Mouse (Mus musculus): Measurements from ENCODE around the gene Pfas.
A peak's percentile ranks its signal among the peaks of the same experiment; 100 is the strongest.
"Not testable (repeated sequence)": the region's sequence is repeated elsewhere in the genome, so short reads cannot be mapped to it uniquely, and the experiment has no call there.

Gene Pfas

GRCm38 (mm10) chr11:69015644-69016441, 7.6 kb upstream of the Pfas start, which contains the start of gene Ctc1:
Gene Ctc1 (plus strand): TSS chr11:69015911.
- peak; percentile 86 to 90 for DNase-seq (ENCODE audit: low read depth in 2 of 2, low spot score in 2 of 2)

DNA sequence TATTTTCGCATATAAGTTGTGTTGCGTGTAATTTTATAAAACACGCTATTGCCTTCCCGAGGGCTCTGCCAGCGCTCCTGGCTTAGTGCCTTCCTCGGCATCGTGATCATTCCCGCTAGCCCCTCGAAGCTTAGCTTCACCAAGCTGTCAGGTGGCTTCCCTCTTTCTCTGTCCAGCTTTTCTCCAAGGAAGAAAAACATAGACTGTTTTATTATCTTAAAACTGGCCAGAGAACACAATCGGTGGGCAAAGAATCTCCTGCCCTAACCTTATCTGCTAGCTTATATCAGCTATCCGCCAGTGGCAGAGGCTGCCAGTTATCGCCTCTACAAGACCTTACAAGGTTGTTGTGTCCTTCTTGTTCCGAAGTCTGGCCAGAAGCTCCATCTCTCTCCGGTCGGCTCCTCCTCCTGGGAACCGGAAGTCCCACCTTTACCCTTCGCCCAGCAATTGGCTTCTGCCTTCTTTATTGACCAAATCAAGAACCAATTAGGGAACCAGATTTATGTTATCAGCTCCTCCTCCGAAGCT, 3.9 kb upstream of the Pfas start:
- peak; percentile 68 to 74 for DNase-seq (ENCODE audit: low read depth in 2 of 2, low spot score in 2 of 2)

DNA sequence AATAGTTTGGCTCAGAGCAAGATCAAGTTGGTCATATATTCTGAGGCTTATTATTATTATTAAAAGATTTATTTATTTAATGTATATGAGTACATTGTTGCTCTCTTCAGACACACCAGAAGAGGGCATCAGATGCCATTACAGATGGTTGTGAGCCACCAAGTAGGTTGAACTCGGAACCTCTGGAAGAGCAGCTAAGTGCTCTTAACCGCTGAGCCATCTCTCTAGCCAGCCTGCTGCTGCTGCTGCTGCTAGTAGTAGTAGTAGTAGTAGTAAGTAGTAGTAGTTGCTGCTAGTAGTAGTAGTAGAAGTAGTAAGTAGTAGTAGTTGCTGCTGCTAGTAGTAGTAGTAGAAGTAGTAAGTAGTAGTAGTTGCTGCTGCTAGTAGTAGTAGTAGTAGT, 3.2 kb upstream of the Pfas start:
- not testable (repeated sequence) for DNase-seq (ENCODE audit: low read depth in 2 of 2, low spot score in 2 of 2)

GRCm38 (mm10) chr11:69010400-69011323, 2.4 kb upstream of the Pfas start:
- DNase-seq (ENCODE audit: low read depth in 2 of 2, low spot score in 2 of 2) = no peak

- DNase-seq (ENCODE audit: low read depth in 2 of 2, low spot score in 2 of 2) = no peak
Observed at GRCm38 (mm10) chr11:69009508-69009907, 1.2 kb upstream of the Pfas start.

DNA sequence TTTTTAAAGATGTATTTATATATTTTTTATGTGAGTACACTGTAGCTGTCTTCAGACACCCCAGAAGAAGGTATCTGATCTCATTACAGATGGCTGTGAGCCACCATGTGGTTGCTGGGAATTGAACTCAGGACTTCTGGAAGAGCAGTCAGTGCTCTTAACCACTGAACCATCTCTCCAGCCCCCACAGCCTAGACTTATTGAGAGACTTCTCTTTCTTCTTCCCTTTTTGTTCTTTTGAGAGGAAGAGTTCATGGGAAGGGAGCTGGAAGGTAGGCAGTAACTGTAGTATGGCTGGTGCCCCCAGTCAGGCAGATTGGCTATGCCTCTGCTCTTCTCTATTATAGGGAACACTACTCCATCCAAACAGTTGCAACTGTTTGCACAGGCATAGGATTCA, 1.7 kb downstream of the Pfas start:
- not testable (repeated sequence) for DNase-seq (ENCODE audit: low read depth in 2 of 2, low spot score in 2 of 2)

- no peak for DNase-seq (ENCODE audit: low read depth in 2 of 2, low spot score in 2 of 2)
Observed at GRCm38 (mm10) chr11:69005193-69005592, 3.1 kb downstream of the Pfas start.

DNA sequence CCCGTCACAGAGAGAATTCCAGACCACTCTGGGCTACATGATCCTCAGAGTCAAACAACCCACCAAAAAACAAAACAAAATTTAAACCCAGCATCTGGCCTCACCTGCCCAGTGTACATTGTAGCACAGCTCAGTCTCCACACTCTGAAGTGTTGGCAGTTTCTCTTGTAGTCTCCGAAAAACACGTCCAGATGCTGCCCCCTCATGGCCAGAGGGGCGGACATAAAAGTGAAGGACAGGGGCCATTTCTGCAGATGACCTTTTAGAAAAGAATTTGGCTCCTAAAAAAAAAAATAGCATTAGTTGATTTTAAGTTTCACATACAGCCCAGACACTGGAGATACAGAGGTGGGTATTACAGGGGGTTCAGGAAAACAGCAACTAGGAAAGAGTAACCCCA, 4.7 kb downstream of the Pfas start:
- no peak for DNase-seq (ENCODE audit: low read depth in 2 of 2, low spot score in 2 of 2)

- not testable (repeated sequence) for DNase-seq (ENCODE audit: low read depth in 2 of 2, low spot score in 2 of 2)
Observed at GRCm38 (mm10) chr11:69002782-69003181, 5.5 kb downstream of the Pfas start.

- DNase-seq (ENCODE audit: low read depth in 2 of 2, low spot score in 2 of 2) = no peak
Observed at GRCm38 (mm10) chr11:68997080-68997479, 11.2 kb downstream of the Pfas start.

DNA sequence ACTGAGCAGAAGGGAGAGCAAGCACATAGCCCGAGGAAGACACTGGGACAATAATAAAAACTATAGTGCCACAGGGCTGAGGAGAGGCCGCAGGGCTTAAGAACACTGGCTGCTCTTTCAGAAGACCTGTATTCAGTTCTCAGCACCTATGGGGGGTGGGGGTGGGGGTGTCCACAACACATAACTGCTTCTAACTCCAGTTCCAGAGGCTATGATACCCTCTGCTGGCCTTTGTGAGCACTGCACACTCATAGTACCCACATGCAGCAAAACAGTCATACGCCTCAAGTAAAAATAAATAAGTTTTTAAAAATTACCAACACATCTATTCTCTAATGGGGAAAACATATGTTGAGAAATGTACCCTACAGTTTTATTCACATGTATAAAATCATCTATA, 13.9 kb downstream of the Pfas start:
- DNase-seq (ENCODE audit: low read depth in 2 of 2, low spot score in 2 of 2) = no peak

GRCm38 (mm10) chr11:68993122-68993521, 15.1 kb downstream of the Pfas start:
- no peak for DNase-seq (ENCODE audit: low read depth in 2 of 2, low spot score in 2 of 2)

GRCm38 (mm10) chr11:68988341-68988740, 19.9 kb downstream of the Pfas start:
- no peak for DNase-seq (ENCODE audit: low read depth in 2 of 2, low spot score in 2 of 2)

DNA sequence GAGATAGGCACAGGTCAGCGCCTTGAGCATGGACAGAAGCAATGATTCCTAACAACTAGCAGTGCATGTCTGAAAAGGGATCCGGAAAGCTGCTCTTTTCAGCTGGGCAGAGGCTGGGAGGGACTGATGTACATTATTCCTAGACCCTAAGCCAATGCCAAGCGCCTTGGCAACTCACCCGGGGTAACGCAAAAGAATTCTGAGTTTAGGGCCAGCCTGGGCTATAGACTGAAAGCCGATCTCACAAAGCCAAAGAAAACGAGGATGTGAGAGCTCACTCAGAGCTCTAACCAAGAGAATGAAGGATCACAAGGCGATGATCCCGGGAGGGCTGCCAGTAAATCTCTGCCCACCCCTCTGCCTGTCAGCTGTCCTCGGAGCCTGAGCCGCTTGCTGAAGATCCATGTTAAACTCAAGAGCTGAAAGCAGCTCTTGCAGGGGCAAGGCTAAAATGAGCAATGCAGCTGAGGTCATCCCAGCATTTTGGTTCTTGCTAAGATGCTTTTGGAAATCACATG, 20.8 kb downstream of the Pfas start:
- DNase-seq (ENCODE audit: low read depth in 2 of 2, low spot score in 2 of 2) = no peak

DNA sequence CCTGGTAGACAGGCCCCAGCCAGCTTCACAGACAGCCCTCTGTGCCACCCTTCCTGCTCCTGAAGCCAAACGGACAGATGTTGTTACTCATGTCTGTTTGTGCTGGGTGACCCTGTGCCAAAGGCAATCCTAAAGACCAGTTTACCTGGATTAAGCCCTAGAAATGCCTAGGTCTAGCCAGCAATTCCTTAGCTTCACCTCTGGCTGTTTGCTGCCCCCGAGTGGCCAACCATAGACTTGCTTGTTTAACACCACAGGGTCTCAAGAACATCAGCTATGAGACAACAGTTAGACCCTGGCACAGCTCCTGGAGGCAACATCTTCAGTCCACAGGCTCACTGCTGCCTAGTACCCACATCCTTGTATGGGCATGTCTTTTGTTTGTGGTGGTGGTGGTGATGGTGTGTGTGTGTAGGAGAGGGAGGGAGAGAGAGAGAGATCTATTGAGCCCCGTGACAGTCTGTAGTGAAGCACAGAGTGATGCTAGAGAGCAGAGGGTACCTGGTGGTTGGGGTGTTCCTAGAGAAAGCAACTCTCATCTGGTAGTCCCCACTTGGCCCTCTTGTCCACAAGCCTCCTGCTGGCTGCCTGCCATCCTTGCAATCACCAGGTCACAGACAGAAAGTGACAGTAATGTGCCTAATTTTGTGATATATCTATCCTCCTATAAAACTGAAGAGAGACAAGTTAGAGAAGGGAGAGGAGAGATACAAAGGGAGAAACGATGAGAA, 25.5 kb downstream of the Pfas start:
- DNase-seq (ENCODE audit: low read depth in 2 of 2, low spot score in 2 of 2) = peak; percentile 58 to 70

GRCm38 (mm10) chr11:68980919-68981318, 27.3 kb downstream of the Pfas start:
- DNase-seq (ENCODE audit: low read depth in 2 of 2, low spot score in 2 of 2) = no peak

- no peak for DNase-seq (ENCODE audit: low read depth in 2 of 2, low spot score in 2 of 2)
Observed at GRCm38 (mm10) chr11:68979320-68979733, 28.9 kb downstream of the Pfas start.

- no peak for DNase-seq (ENCODE audit: low read depth in 2 of 2, low spot score in 2 of 2)
Observed at GRCm38 (mm10) chr11:68975601-68976000, 32.7 kb downstream of the Pfas start.

- no peak for DNase-seq (ENCODE audit: low read depth in 2 of 2, low spot score in 2 of 2)
Observed at GRCm38 (mm10) chr11:68975085-68975484, 33.2 kb downstream of the Pfas start, which contains the start of gene Rangrf. Gene Rangrf (minus strand): TSS chr11:68975185.

DNA sequence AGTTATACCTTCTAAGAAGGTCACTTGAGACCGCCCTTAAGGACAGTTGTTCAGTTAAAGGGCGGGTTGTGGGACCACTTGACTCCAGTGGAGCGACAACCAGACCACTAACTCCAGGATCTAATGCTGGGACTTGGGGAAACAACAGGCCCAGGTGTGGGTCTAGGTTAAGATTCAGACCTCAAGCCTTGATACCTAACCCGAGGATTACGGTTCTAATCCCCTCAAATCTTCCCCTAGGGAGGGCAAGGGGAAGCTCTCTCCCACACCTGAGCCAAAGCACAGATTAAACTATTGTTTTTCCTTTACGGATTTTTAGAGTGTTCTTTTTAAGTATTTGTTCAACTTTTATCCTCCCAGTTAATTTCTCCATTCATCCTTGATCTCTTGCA, 34.2 kb downstream of the Pfas start:
- DNase-seq (ENCODE audit: low read depth in 2 of 2, low spot score in 2 of 2) = no peak
